ENCODE assay signal across 22 mouse cellular contexts in genomic region chr1:189359699-189360098, GRCm38 (mm10). TPM values are rescaled to one million over a fixed set of nuclear protein-coding genes. Genes with fewer than 3 reads are reported as not detected.
"Had no signal": no experiment of that assay in that cellular context is flagged by ENCODE, and none has a peak within 500 bp of the region (broad histone marks: within the 10 kb centered on the region; RNA-seq: fewer than 3 reads in every experiment).

No protein-coding gene starts in this region.

- H3K9ac ChIP-seq: intestine, embryonic 15.5 days; kidney, embryonic 15.5 days; liver, embryonic 12.5 days; liver, embryonic 15.5 days; midbrain, embryonic 12.5 days; midbrain, embryonic 15.5 days; neural tube, embryonic 12.5 days; neural tube, embryonic 15.5 days had no signal

- H3K27ac ChIP-seq: intestine, embryonic 15.5 days; kidney, embryonic 15.5 days; liver, embryonic 12.5 days; liver, embryonic 15.5 days; macrophage; midbrain, embryonic 12.5 days; midbrain, embryonic 15.5 days; neural tube, embryonic 12.5 days; neural tube, embryonic 15.5 days; stomach, postnatal 0 days had no signal

- H3K4me1 ChIP-seq: intestine, embryonic 15.5 days; kidney, embryonic 15.5 days; liver, embryonic 12.5 days; liver, embryonic 15.5 days; midbrain, embryonic 12.5 days; midbrain, embryonic 15.5 days; neural tube, embryonic 12.5 days; neural tube, embryonic 15.5 days had no signal

- H3K4me3 ChIP-seq: intestine, embryonic 15.5 days; kidney, embryonic 15.5 days; liver, embryonic 12.5 days; liver, embryonic 15.5 days; midbrain, embryonic 12.5 days; midbrain, embryonic 15.5 days; neural tube, embryonic 12.5 days; neural tube, embryonic 15.5 days had no signal

- H3K27me3 ChIP-seq: intestine, embryonic 15.5 days; kidney, embryonic 15.5 days; liver, embryonic 12.5 days; liver, embryonic 15.5 days; midbrain, embryonic 12.5 days; midbrain, embryonic 15.5 days; neural tube, embryonic 12.5 days; neural tube, embryonic 15.5 days had no signal

- H3K36me3 ChIP-seq: intestine, embryonic 15.5 days; kidney, embryonic 15.5 days; liver, embryonic 12.5 days; liver, embryonic 15.5 days; midbrain, embryonic 12.5 days; midbrain, embryonic 15.5 days; neural tube, embryonic 12.5 days; neural tube, embryonic 15.5 days had no signal

- H3K4me2 ChIP-seq: intestine, embryonic 15.5 days; kidney, embryonic 15.5 days; liver, embryonic 12.5 days; liver, embryonic 15.5 days; midbrain, embryonic 12.5 days; midbrain, embryonic 15.5 days; neural tube, embryonic 12.5 days; neural tube, embryonic 15.5 days had no signal

- H3K9me3 ChIP-seq: intestine, embryonic 15.5 days; kidney, embryonic 15.5 days; liver, embryonic 12.5 days; liver, embryonic 15.5 days; midbrain, embryonic 12.5 days; midbrain, embryonic 15.5 days; neural tube, embryonic 12.5 days; neural tube, embryonic 15.5 days had no signal

- ATAC-seq: intestine, embryonic 15.5 days; liver, embryonic 12.5 days; lung, postnatal 0 days; midbrain, embryonic 15.5 days had no signal

- DNase-seq: kidney, adult 11 months; kidney, adult 8-10 months; kidney, postnatal 10 days; kidney, postnatal 4 days; liver; lung, adult 2 months; right cerebral cortex, adult 18-20 months; right cerebral cortex, postnatal 14 days; right cerebral cortex, postnatal 4 days; thymus, adult 18-20 months; thymus, postnatal 36 days had no signal

RNA-seq across cellular contexts. Expression of gene Kcnk2, which starts 42.4 kb away (rescaled TPM):
- polyA plus RNA-seq: macrophage had no signal
